Mouse (Mus musculus): ENCODE measurements around the gene Neurod1. TPM values are rescaled to one million over a fixed set of nuclear protein-coding genes. Genes with fewer than 3 reads are reported as not detected.

Gene Neurod1
- polyA plus RNA-seq, 1 experiment from 2014 or later, result 2.3 TPM

Other genes with a start within 250 kb of the Neurod1 start
- gene Itga4, start 201.3 kb downstream of the Neurod1 start, polyA plus RNA-seq (2014; fragmentation: Nextera tagmentation; extraction: Ambion mirVana), result 4.3 and 5.4 TPM in 2 replicates
- gene Cerkl, start within 50 bp of the Neurod1 start, polyA plus RNA-seq (2014; fragmentation: Nextera tagmentation; extraction: Ambion mirVana), result 0.64 TPM in 1 of 2 replicates, not detected in the other
- gene Itprid2, start 178.6 kb upstream of the Neurod1 start, polyA plus RNA-seq (2014; fragmentation: Nextera tagmentation; extraction: Ambion mirVana), result 29.6 and 31.0 TPM in 2 replicates

All from intestine, embryonic 14.5 days (tissue).